Mouse (Mus musculus) embryonic stem cell, embryonic (primary cell): ENCODE measurements at regions not wholly inside any gene's neighbourhood (a gene's known extent, or its start where the extent isn't known, plus 50 kb on each side); places are given as distances from the start of the nearest gene placed in this dataset.

Experiments
- CTCF ChIA-PET, 4 experiments: fragments of 300-600 bp in 2 of 4; fragments of 350-600 bp in 2 of 4; sonication (Branson Sonifier 250); formaldehyde crosslinking; loops; one replicate each; lab custom pipeline; 2022; ENCODE audit warnings: inconsistent platforms in 2 of 4; lab: Charles Lee
- POLR2A ChIA-PET, 4 experiments: fragments of 300-600 bp in 2 of 4; fragments of 350-600 bp in 2 of 4; sonication (Branson Sonifier 250); formaldehyde crosslinking; loops; one replicate each; lab custom pipeline; 2022; ENCODE audit warnings: antibody characterized with exemption in 4 of 4, inconsistent platforms in 1 of 4; lab: Charles Lee

GRCm38 (mm10) chr13:112031061-112031460 lies 222.3 kb upstream of the Map3k1 start:
- ChIA-PET POLR2A (interaction anchor here in 2 of 4 experiments (0.5 to 2.0 kb wide), 2 partner anchors 30 to 329 kb away, joined by 3 to 5 read pairs; no protein-coding TSS in a partner anchor), CTCF (interaction anchor here in 2 of 4 experiments (0.5 to 1.3 kb wide), 2 partner anchors 206 to 228 kb away, joined by 3 read pairs; no protein-coding TSS in a partner anchor)

GRCm38 (mm10) chr13:112031631-112032320 lies 223.0 kb upstream of the Map3k1 start:
- ChIA-PET POLR2A (interaction anchor here in 2 of 4 experiments (0.5 to 2.0 kb wide), 2 partner anchors 31 to 328 kb away, joined by 3 to 5 read pairs; no protein-coding TSS in a partner anchor), CTCF (interaction anchor here in 3 of 4 experiments (0.5 to 1.3 kb wide), 4 partner anchors 67 to 395 kb away, joined by 3 to 5 read pairs (median 4); no protein-coding TSS in a partner anchor)

GRCm38 (mm10) chr13:112037731-112038380 lies 229.1 kb upstream of the Map3k1 start:
- POLR2A ChIA-PET, result no interaction called here
- CTCF ChIA-PET, result no interaction called here

- ChIA-PET POLR2A (interaction anchor here in 1 of 4 experiments (0.9 kb wide), 1 partner anchor 9 kb away, joined by 3 read pairs; no protein-coding TSS in a partner anchor), CTCF (no interaction called here)
Observed at GRCm38 (mm10) chr13:112038556-112039304, 229.9 kb upstream of the Map3k1 start.

GRCm38 (mm10) chr13:112039422-112040145 lies 230.8 kb upstream of the Map3k1 start:
- ChIA-PET CTCF (no interaction called here), POLR2A (interaction anchor here in 1 of 4 experiments (0.9 kb wide), 1 partner anchor 10 kb away, joined by 3 read pairs; no protein-coding TSS in a partner anchor)

- ChIA-PET POLR2A (no interaction called here), CTCF (interaction anchor here in 1 of 4 experiments (1.1 kb wide), 1 partner anchor 216 kb away, joined by 3 read pairs; no protein-coding TSS in a partner anchor)
Observed at GRCm38 (mm10) chr13:112043524-112044246, 234.9 kb upstream of the Map3k1 start.

- CTCF ChIA-PET, result no interaction called here
- POLR2A ChIA-PET, result no interaction called here
Observed at GRCm38 (mm10) chr13:112044372-112044771, 235.6 kb upstream of the Map3k1 start.

- ChIA-PET CTCF (no interaction called here), POLR2A (interaction anchor here in 3 of 4 experiments (0.5 to 1.1 kb wide), 4 partner anchors 44 to 1076 kb away, joined by 3 to 4 read pairs (median 4); no protein-coding TSS in a partner anchor)
Observed at GRCm38 (mm10) chr13:112046247-112047211, 237.7 kb upstream of the Map3k1 start.

- ChIA-PET CTCF (no interaction called here), POLR2A (interaction anchor here in 1 of 4 experiments (0.7 to 1.0 kb wide), 2 partner anchors 9 to 1076 kb away, joined by 3 to 4 read pairs; no protein-coding TSS in a partner anchor)
Observed at GRCm38 (mm10) chr13:112047408-112047807, 238.6 kb upstream of the Map3k1 start.

GRCm38 (mm10) chr13:112047874-112048273 lies 239.1 kb upstream of the Map3k1 start:
- CTCF ChIA-PET, result no interaction called here

GRCm38 (mm10) chr13:112048327-112048726 lies 239.5 kb upstream of the Map3k1 start:
- CTCF ChIA-PET, result no interaction called here
- POLR2A ChIA-PET, result interaction anchor here in 1 of 4 experiments (1.0 kb wide), 1 partner anchor 8 kb away, joined by 3 read pairs; no protein-coding TSS in a partner anchor

More at GRCm38 (mm10) chr13:112047874-112048273, 239.1 kb upstream of the Map3k1 start:
- POLR2A ChIA-PET, result interaction anchor here in 1 of 4 experiments (1.0 kb wide), 1 partner anchor 8 kb away, joined by 3 read pairs; no protein-coding TSS in a partner anchor

- ChIA-PET POLR2A (no interaction called here), CTCF (no interaction called here)
Observed at GRCm38 (mm10) chr13:112050892-112051291, 237.4 kb upstream of the Ankrd55 start.

GRCm38 (mm10) chr13:112052011-112052410 lies 236.2 kb upstream of the Ankrd55 start:
- ChIA-PET CTCF (no interaction called here), POLR2A (no interaction called here)

GRCm38 (mm10) chr13:112052456-112052855 lies 235.8 kb upstream of the Ankrd55 start:
- POLR2A ChIA-PET, result no interaction called here
- CTCF ChIA-PET, result no interaction called here

- POLR2A ChIA-PET, result interaction anchor here in 1 of 4 experiments (1.2 kb wide), 1 partner anchor 98 kb away, joined by 7 read pairs; no protein-coding TSS in a partner anchor
- CTCF ChIA-PET, result no interaction called here
Observed at GRCm38 (mm10) chr13:112054879-112055371, 233.3 kb upstream of the Ankrd55 start.

GRCm38 (mm10) chr13:112058218-112058617 lies 230.0 kb upstream of the Ankrd55 start:
- CTCF ChIA-PET, result no interaction called here
- POLR2A ChIA-PET, result interaction anchor here in 2 of 4 experiments (0.6 to 1.3 kb wide), 3 partner anchors 9 to 338 kb away, joined by 3 to 4 read pairs (median 3); no protein-coding TSS in a partner anchor
